Comparison of ENCODE assay signal across 15 mouse cellular contexts in genomic region chr2:122361868-122362621, GRCm38 (mm10). TPM values are rescaled to one million over a fixed set of nuclear protein-coding genes. Genes with fewer than 3 reads are reported as not detected.
DNase-seq lines count a peak whose midpoint lies in the region; ATAC-seq and TF ChIP-seq lines count a peak whose summit lies in the region.
"Had no signal": no experiment of that assay in that cellular context is flagged by ENCODE, and none has a peak within 500 bp of the region (broad histone marks: within the 10 kb centered on the region; RNA-seq: fewer than 3 reads in every experiment).

No protein-coding gene starts in this region.

- DNase-seq in cerebellum, adult 18-20 months, result peak; percentile 64 to 73
- peak; percentile 65 to 75 for DNase-seq in cerebellum, postnatal 14 days
- DNase-seq in liver, postnatal 0 days, result no peak
- DNase-seq in kidney, postnatal 25 days, result no peak
- DNase-seq: adrenal gland, postnatal 10 days; gastrocnemius, postnatal 14 days; kidney, adult 9 months; thymus, adult 18-20 months had no signal

- H3K9me3 ChIP-seq in intestine, embryonic 15.5 days, result no peaks in the 10 kb centered on the region
- H3K9me3 ChIP-seq in intestine, embryonic 16.5 days (ENCODE audit: control insufficient read depth, low read length), result no peaks in the 10 kb centered on the region
- no peaks in the 10 kb centered on the region for H3K9me3 ChIP-seq in liver, postnatal 0 days (ENCODE audit: low read length)
- H3K9me3 ChIP-seq: heart, embryonic 12.5 days had no signal

- no peak overlapping the region for H3K4me3 ChIP-seq in intestine, embryonic 15.5 days (replicated peaks)
- no peak overlapping the region for H3K4me3 ChIP-seq in intestine, embryonic 16.5 days (ENCODE audit: low read length)
- H3K4me3 ChIP-seq in liver, postnatal 0 days (ENCODE audit: low read depth, low read length), result no peak overlapping the region
- H3K4me3 ChIP-seq: heart, embryonic 12.5 days had no signal

- H3K27me3 ChIP-seq in intestine, embryonic 15.5 days (replicated peaks), result no peaks in the 10 kb centered on the region
- no peaks in the 10 kb centered on the region for H3K27me3 ChIP-seq in intestine, embryonic 16.5 days (replicated peaks; ENCODE audit: control insufficient read depth, insufficient read depth, low read length)
- H3K27me3 ChIP-seq in liver, postnatal 0 days (ENCODE audit: insufficient read depth, low read length), result no peaks in the 10 kb centered on the region
- H3K27me3 ChIP-seq: heart, embryonic 12.5 days had no signal

- H3K4me2 ChIP-seq in intestine, embryonic 15.5 days (replicated peaks), result no peak overlapping the region
- no peak overlapping the region for H3K4me2 ChIP-seq in intestine, embryonic 16.5 days (ENCODE audit: low read depth, low read length)
- no peak overlapping the region for H3K4me2 ChIP-seq in liver, postnatal 0 days (ENCODE audit: low read depth, low read length)
- H3K4me2 ChIP-seq: heart, embryonic 12.5 days had no signal

- H3K27ac ChIP-seq in intestine, embryonic 15.5 days, result no peak overlapping the region
- H3K27ac ChIP-seq in intestine, embryonic 16.5 days (ENCODE audit: low read length), result no peak overlapping the region
- H3K27ac ChIP-seq in liver, postnatal 0 days (ENCODE audit: low read depth), result no peak overlapping the region

- no peak for TF ChIP-seq EP300 in liver, postnatal 0 days (IDR thresholded peaks at IDR 0.05; ENCODE audit: low read depth)

- TF ChIP-seq CTCF in liver, postnatal 0 days (IDR thresholded peaks at IDR 0.05; ENCODE audit: low read depth), result no peak

- H3K9ac ChIP-seq in intestine, embryonic 15.5 days, result no peak overlapping the region
- no peak overlapping the region for H3K9ac ChIP-seq in intestine, embryonic 16.5 days (ENCODE audit: low read depth, low read length)
- H3K9ac ChIP-seq in liver, postnatal 0 days (replicated peaks), result 0 out of 2 replicates have a peak overlapping the region, but pooled peaks have one; percentile 11
- H3K9ac ChIP-seq: heart, embryonic 12.5 days had no signal

- no peaks in the 10 kb centered on the region for H3K36me3 ChIP-seq in intestine, embryonic 15.5 days
- no peaks in the 10 kb centered on the region for H3K36me3 ChIP-seq in intestine, embryonic 16.5 days (ENCODE audit: control insufficient read depth, insufficient read depth, low read length)
- H3K36me3 ChIP-seq in liver, postnatal 0 days (replicated peaks; ENCODE audit: insufficient read depth, low read length), result peaks cover 8% of the 10 kb centered on the region; the same call in 1 of the 2 replicates

- WGBS in intestine, embryonic 15.5 days, result 64% methylated on average over 10 of the region's 10 CpGs
- WGBS in intestine, embryonic 16.5 days, result 62% methylated on average over 10 of the region's 10 CpGs
- 61% methylated on average over 10 of the region's 10 CpGs for whole genome bisulfite sequencing in liver, postnatal 0 days (ENCODE audit: insufficient replicate concordance)

- peak; percentile 32 for ATAC-seq in intestine, embryonic 15.5 days
- no peak for ATAC-seq in intestine, embryonic 16.5 days
- ATAC-seq in liver, postnatal 0 days, result no peak
- no peak for ATAC-seq in monocyte, adult 5-6 weeks (replicated peaks; ENCODE audit: insufficient number of reproducible peaks, low FRiP score, low TSS enrichment, poor library complexity, severe bottlenecking)

- H3K4me1 ChIP-seq in intestine, embryonic 15.5 days (replicated peaks), result 0 out of 2 replicates have a peak, but pooled peaks cover 12% of the 10 kb centered on the region
- peaks cover 12% of the 10 kb centered on the region; the same call in 1 of the 2 replicates for H3K4me1 ChIP-seq in intestine, embryonic 16.5 days (ENCODE audit: control insufficient read depth, insufficient read depth, low read length)
- H3K4me1 ChIP-seq in liver, postnatal 0 days (ENCODE audit: insufficient read depth), result peaks cover 10% of the 10 kb centered on the region

RNA-seq across cellular contexts. Expression of gene Shf, which starts 6.9 kb away (rescaled TPM):
- polyA plus RNA-seq in intestine, embryonic 15.5 days (2015; fragmentation: Nextera tagmentation; extraction: Ambion mirVana), result 2.7 and 3.6 TPM in 2 replicates
- polyA plus RNA-seq in intestine, embryonic 16.5 days (2015; fragmentation: Nextera tagmentation; extraction: Ambion mirVana), result 1.9 and 2.2 TPM in 2 replicates
- polyA plus RNA-seq in liver, postnatal 0 days (2015; fragmentation: Nextera tagmentation; extraction: Ambion mirVana), result 1.2 and 1.3 TPM in 2 replicates
- 0.78 to 3.5 TPM (median 1.3 TPM) in 3 replicates for total RNA-seq in monocyte, adult 5-6 weeks (2017)

RNA-seq across cellular contexts. Expression of gene Duox1, which starts 46.6 kb away (rescaled TPM):
- 0.03 and 0.08 TPM in 2 replicates for polyA plus RNA-seq in intestine, embryonic 15.5 days (2015; fragmentation: Nextera tagmentation; extraction: Ambion mirVana)
- polyA plus RNA-seq in intestine, embryonic 16.5 days (2015; fragmentation: Nextera tagmentation; extraction: Ambion mirVana), result 0.06 TPM in 1 of 2 replicates, not detected in the other
- polyA plus RNA-seq in liver, postnatal 0 days (2015; fragmentation: Nextera tagmentation; extraction: Ambion mirVana), result not detected in 2 replicates
- not detected in 3 replicates for total RNA-seq in monocyte, adult 5-6 weeks (2017)
- total RNA-seq: adrenal gland, postnatal 10 days; hematopoietic stem cell, adult 5-6 weeks; megakaryocyte, adult 5-6 weeks had no signal

RNA-seq across cellular contexts. Expression of gene Duoxa1, which starts 48.5 kb away (rescaled TPM):
- not detected in 2 replicates for polyA plus RNA-seq in intestine, embryonic 15.5 days (2015; fragmentation: Nextera tagmentation; extraction: Ambion mirVana)
- polyA plus RNA-seq in intestine, embryonic 16.5 days (2015; fragmentation: Nextera tagmentation; extraction: Ambion mirVana), result not detected in 2 replicates
- not detected in 2 replicates for polyA plus RNA-seq in liver, postnatal 0 days (2015; fragmentation: Nextera tagmentation; extraction: Ambion mirVana)
- not detected in 3 replicates for total RNA-seq in monocyte, adult 5-6 weeks (2017)
- total RNA-seq: hematopoietic stem cell, adult 5-6 weeks; megakaryocyte, adult 5-6 weeks had no signal
- polyA plus RNA-seq: heart, embryonic 12.5 days; neural tube, embryonic 14.5 days had no signal

Comparison
In these comparisons a context has a peak if more than half of its experiments do, and no peak if none do; other contexts are left out.
1. DNase-seq: peak in cerebellum, adult 18-20 months (2 of 2) and cerebellum, postnatal 14 days (2 of 2); none in liver, postnatal 0 days (single experiment) and kidney, postnatal 25 days (0 of 2).